Mouse (Mus musculus) stomach, embryonic 14.5 days (tissue): ENCODE measurements around the gene Atp1b2. TPM values are rescaled to one million over a fixed set of nuclear protein-coding genes. Genes with fewer than 3 reads are reported as not detected.

Source experiments
- ATAC-seq: fragments of 200-750 bp; cut with Nextera tagmentation; 2 replicates; pipeline ENCODE4 v1.8.0; 2017; ENCODE audit warnings: low read depth, moderate TSS enrichment; ENCODE audit not compliant: insufficient number of reproducible peaks, insufficient read depth, low FRiP score
- H3K27ac ChIP-seq: fragments of 300-500 bp; sonication (generic); 2 replicates; pipeline ENCODE4 v1.5.1; 2014; ENCODE audit warnings: mild to moderate bottlenecking, low read length, moderate library complexity, mixed read lengths
- H3K27me3 ChIP-seq: fragments of 300-500 bp; sonication (generic); 2 replicates; pipeline ENCODE4 v1.6.1; 2014; ENCODE audit warnings: low read length, control low read depth, mixed read lengths; ENCODE audit not compliant: control insufficient read depth, insufficient read depth
- H3K36me3 ChIP-seq: fragments of 300-500 bp; sonication (generic); 2 replicates; pipeline ENCODE4 v1.6.1; 2014; ENCODE audit warnings: mild to moderate bottlenecking, control low read depth, low read length, moderate library complexity, mixed read lengths; ENCODE audit not compliant: control insufficient read depth, insufficient read depth
- H3K4me1 ChIP-seq: fragments of 300-500 bp; sonication (generic); 2 replicates; pipeline ENCODE4 v1.6.1; 2014; ENCODE audit warnings: low read length, control low read depth, mixed read lengths; ENCODE audit not compliant: control insufficient read depth, insufficient read depth
- H3K4me2 ChIP-seq: fragments of 300-500 bp; sonication (generic); replicated peaks from 2 replicates; pipeline ENCODE4 v1.6.1; 2014; ENCODE audit warnings: low read depth, low read length, control low read depth
- H3K4me3 ChIP-seq: fragments of 300-500 bp; sonication (generic); 2 replicates; pipeline ENCODE4 v1.5.1; 2014; ENCODE audit warnings: low read depth, low read length, control low read depth
- H3K9ac ChIP-seq: fragments of 300-500 bp; sonication (generic); replicated peaks from 2 replicates; pipeline ENCODE4 v1.6.1; 2014; ENCODE audit warnings: low read depth, mild to moderate bottlenecking, control low read depth, low read length, moderate library complexity, mixed read lengths
- H3K9me3 ChIP-seq: fragments of 300-500 bp; sonication (generic); 2 replicates; pipeline ENCODE4 v1.6.1; 2016; ENCODE audit warnings: low read depth, low read length, control low read depth; ENCODE audit not compliant: control insufficient read depth
- WGBS: fragments of 180-500 bp; shearing (Covaris S2); extraction: QIAGEN DNeasy Blood & Tissue Kit; methylation state at CpG from one replicate; pipeline ENCODE4 v1.1.7; 2014; 5-methylcytosine and 5-hydroxymethylcytosine counted together
- microRNA counts: library from miRNA; unstranded; fragments of <30 nt; microRNA quantifications from one replicate; lab custom pipeline; 2016
- microRNA-seq: library from miRNA; unstranded; fragments of <30 nt; microRNA quantifications from one replicate; pipeline ENCODE4, GENCODE M21; 2016
- polyA plus RNA-seq: library from polyadenylated mRNA; unstranded; fragments of >200 nt; fragmentation: Nextera tagmentation; extraction: Ambion mirVana; gene quantifications from 2 replicates; pipeline ENCODE4 v1.2.1, GENCODE M21; 2014

The Atp1b2 gene
- polyA plus RNA-seq, 1 experiment from 2014 or later, result 8.8 TPM

GRCm38 (mm10) chr11:69553341-69553721, 52.4 kb downstream of the Atp1b2 start:
- 20% methylated on average over 2 of the region's 2 CpGs for WGBS
- H3K9me3 ChIP-seq, result no peaks in the 10 kb centered on the region
- no peak overlapping the region for H3K4me2 ChIP-seq
- no peak for ATAC-seq
- 0 out of 2 replicates have a peak, but pooled peaks cover 3% of the 10 kb centered on the region for H3K4me1 ChIP-seq
- H3K36me3 ChIP-seq, result no peaks in the 10 kb centered on the region
- H3K4me3 ChIP-seq, result no peak overlapping the region
- H3K9ac ChIP-seq, result no peak overlapping the region
- no peak overlapping the region for H3K27ac ChIP-seq
- no peaks in the 10 kb centered on the region for H3K27me3 ChIP-seq

- H3K4me1 ChIP-seq, result 0 out of 2 replicates have a peak, but pooled peaks cover 3% of the 10 kb centered on the region
- no peaks in the 10 kb centered on the region for H3K27me3 ChIP-seq
- no peak overlapping the region for H3K4me2 ChIP-seq
- WGBS, result 21% methylated on average over 14 of the region's 14 CpGs
- ATAC-seq, result no peak
- H3K9me3 ChIP-seq, result no peaks in the 10 kb centered on the region
- no peaks in the 10 kb centered on the region for H3K36me3 ChIP-seq
- H3K9ac ChIP-seq, result no peak overlapping the region
- no peak overlapping the region for H3K27ac ChIP-seq
- no peak overlapping the region for H3K4me3 ChIP-seq
Measured at GRCm38 (mm10) chr11:69552622-69553340, 53.0 kb downstream of the Atp1b2 start.

- Histone ChIP-seq H3K27ac (no peak overlapping the region), H3K4me2 (no peak overlapping the region), H3K4me3 (no peak overlapping the region), H3K36me3 (no peaks in the 10 kb centered on the region), H3K4me1 (0 out of 2 replicates have a peak, but pooled peaks cover 3% of the 10 kb centered on the region), H3K27me3 (no peaks in the 10 kb centered on the region), H3K9ac (no peak overlapping the region), H3K9me3 (no peaks in the 10 kb centered on the region)
- no peak for ATAC-seq
- WGBS, result 72% methylated on average over 4 of the region's 4 CpGs
Measured at GRCm38 (mm10) chr11:69551310-69551709, 54.4 kb downstream of the Atp1b2 start.

MicroRNAs within 50 kb of the gene (microRNA counts, 519-probe panel; counts per million panel counts)
- microRNA mmu-miR-467f (lab: Ali Mortazavi, UCI), result 2,828 counts per million, percentile 49 among the panel's probes with 10 or more counts

Small RNAs within 50 kb of the gene (microRNA-seq; reads per million reads assigned to microRNA genes)
- not detected for gene Mir467f

Other genes with a start within 250 kb of the Atp1b2 start
- 85.3 and 87.4 TPM in 2 replicates for gene Chd3, start 236.5 kb downstream of the Atp1b2 start, polyA plus RNA-seq
- gene Naa38, start 210.5 kb downstream of the Atp1b2 start, polyA plus RNA-seq, result 158 and 177 TPM in 2 replicates
- gene Cyb5d1, start 210.3 kb downstream of the Atp1b2 start, polyA plus RNA-seq, result 15.0 and 23.5 TPM in 2 replicates
- gene Tmem88, start 207.7 kb downstream of the Atp1b2 start, polyA plus RNA-seq, result 30.0 and 30.3 TPM in 2 replicates
- gene Kdm6b, start 192.3 kb downstream of the Atp1b2 start, polyA plus RNA-seq, result 30.6 and 34.3 TPM in 2 replicates
- gene Dnah2, start 56.8 kb downstream of the Atp1b2 start, polyA plus RNA-seq, result 1.4 and 2.3 TPM in 2 replicates
- gene Efnb3, start 45.7 kb downstream of the Atp1b2 start, polyA plus RNA-seq, result 5.5 and 5.7 TPM in 2 replicates
- gene Wrap53, start 25.7 kb downstream of the Atp1b2 start, polyA plus RNA-seq, result 22.1 and 23.1 TPM in 2 replicates
- 155 and 163 TPM in 2 replicates for gene Trp53, start 25.6 kb downstream of the Atp1b2 start, polyA plus RNA-seq
- not detected in 2 replicates for gene Shbg, start 12.0 kb upstream of the Atp1b2 start, polyA plus RNA-seq
- 17.5 and 18.7 TPM in 2 replicates for gene Sat2, start 16.1 kb upstream of the Atp1b2 start, polyA plus RNA-seq
- 20.9 and 26.0 TPM in 2 replicates for gene Fxr2, start 27.0 kb upstream of the Atp1b2 start, polyA plus RNA-seq
- gene Sox15, start 49.4 kb upstream of the Atp1b2 start, polyA plus RNA-seq, result 4.1 and 4.7 TPM in 2 replicates
- 49.9 and 50.2 TPM in 2 replicates for gene Mpdu1, start 56.7 kb upstream of the Atp1b2 start, polyA plus RNA-seq
- gene Cd68, start 60.2 kb upstream of the Atp1b2 start, polyA plus RNA-seq, result 12.5 and 16.4 TPM in 2 replicates
- 654 and 666 TPM in 2 replicates for gene Eif4a1, start 66.5 kb upstream of the Atp1b2 start, polyA plus RNA-seq
- 88.1 and 102 TPM in 2 replicates for gene Senp3, start 76.1 kb upstream of the Atp1b2 start, polyA plus RNA-seq
- gene Tnfsf13, start 79.8 kb upstream of the Atp1b2 start, polyA plus RNA-seq, result 0.67 TPM in 1 of 2 replicates, not detected in the other
- gene Tnfsf12, start 89.9 kb upstream of the Atp1b2 start, polyA plus RNA-seq, result 9.9 and 11.7 TPM in 2 replicates
- gene Tnfsfm13, start 90.2 kb upstream of the Atp1b2 start, polyA plus RNA-seq, result 5.5 TPM in 2 replicates
- gene Polr2a, start 152.7 kb upstream of the Atp1b2 start, polyA plus RNA-seq, result 39.3 and 43.6 TPM in 2 replicates
- not detected in 2 replicates for gene Slc35g3, start 156.0 kb upstream of the Atp1b2 start, polyA plus RNA-seq
- 3.9 and 4.0 TPM in 2 replicates for gene Zbtb4, start 160.0 kb upstream of the Atp1b2 start, polyA plus RNA-seq
- gene Chrnb1, start 190.0 kb upstream of the Atp1b2 start, polyA plus RNA-seq, result 6.7 and 7.5 TPM in 2 replicates
- 2.1 and 3.6 TPM in 2 replicates for gene Fgf11, start 195.9 kb upstream of the Atp1b2 start, polyA plus RNA-seq
- 12.2 and 15.0 TPM in 2 replicates for gene Tmem102, start 199.7 kb upstream of the Atp1b2 start, polyA plus RNA-seq
- not detected in 2 replicates for gene Gm39566, start 209.4 kb upstream of the Atp1b2 start, polyA plus RNA-seq
- gene Spem2, start 212.5 kb upstream of the Atp1b2 start, polyA plus RNA-seq, result not detected in 2 replicates
- gene Spem1, start 216.2 kb upstream of the Atp1b2 start, polyA plus RNA-seq, result 0.41 TPM in 1 of 2 replicates, not detected in the other
- 10.6 and 11.9 TPM in 2 replicates for gene Nlgn2, start 231.8 kb upstream of the Atp1b2 start, polyA plus RNA-seq
- gene Tmem256, start 232.6 kb upstream of the Atp1b2 start, polyA plus RNA-seq, result 433 and 495 TPM in 2 replicates
- 102 and 110 TPM in 2 replicates for gene Plscr3, start 240.4 kb upstream of the Atp1b2 start, polyA plus RNA-seq